Mouse (Mus musculus) limb, embryonic 11.5 days (tissue): ENCODE results near the gene Tmem265. TPM values are rescaled to one million over a fixed set of nuclear protein-coding genes. Genes with fewer than 3 reads are reported as not detected.

Source experiments
- ATAC-seq: fragments of 200-750 bp; cut with Nextera tagmentation; 2 replicates; pipeline ENCODE4 v1.8.0; 2017; ENCODE audit warnings: low read depth; ENCODE audit not compliant: insufficient number of reproducible peaks, low FRiP score, low TSS enrichment
- DNase-seq: peaks from one replicate; pipeline ENCODE4 v3.0.0-alpha.2; 2015; ENCODE audit warnings: low spot score
- H3K27ac ChIP-seq: fragments of 300-500 bp; sonication (generic); replicated peaks from 2 replicates; pipeline ENCODE4 v1.5.1; 2014; ENCODE audit warnings: low read depth, mild to moderate bottlenecking, low read length
- H3K27me3 ChIP-seq: fragments of 300-500 bp; sonication (generic); 2 replicates; pipeline ENCODE4 v1.6.1; 2014; ENCODE audit warnings: mild to moderate bottlenecking, low read length, mixed read lengths; ENCODE audit not compliant: control insufficient read depth, insufficient read depth
- H3K36me3 ChIP-seq: fragments of 300-500 bp; sonication (generic); 2 replicates; pipeline ENCODE4 v1.6.1; 2014; ENCODE audit warnings: mild to moderate bottlenecking, low read length, moderate library complexity, mixed read lengths; ENCODE audit not compliant: control insufficient read depth, insufficient read depth
- H3K4me1 ChIP-seq: fragments of 300-500 bp; sonication (generic); 2 replicates; pipeline ENCODE4 v1.6.1; 2014; ENCODE audit warnings: low read length, mixed read lengths; ENCODE audit not compliant: control insufficient read depth, insufficient read depth
- H3K4me2 ChIP-seq: fragments of 300-500 bp; sonication (generic); 2 replicates; pipeline ENCODE4 v1.6.1; 2014; ENCODE audit warnings: low read depth, mild to moderate bottlenecking, moderate library complexity; ENCODE audit not compliant: severe bottlenecking
- H3K4me3 ChIP-seq: fragments of 300-500 bp; sonication (generic); 2 replicates; pipeline ENCODE4 v1.5.1; 2014; ENCODE audit warnings: low read depth, low read length
- H3K9ac ChIP-seq: fragments of 300-500 bp; sonication (generic); 2 replicates; pipeline ENCODE4 v1.6.1; 2014; ENCODE audit warnings: mild to moderate bottlenecking, low read length
- H3K9me3 ChIP-seq: fragments of 300-500 bp; sonication (generic); 2 replicates; pipeline ENCODE4 v1.6.1; 2016; ENCODE audit warnings: low read length; ENCODE audit not compliant: control insufficient read depth
- WGBS: fragments of 180-500 bp; shearing (Covaris S2); extraction: QIAGEN DNeasy Blood & Tissue Kit; methylation state at CpG from one replicate; pipeline ENCODE4 v1.1.7; 2014; 5-methylcytosine and 5-hydroxymethylcytosine counted together
- polyA plus RNA-seq: library from polyadenylated mRNA; unstranded; fragments of >200 nt; fragmentation: Nextera tagmentation; extraction: Ambion mirVana; gene quantifications from 2 replicates; pipeline ENCODE4 v1.2.1, GENCODE M21; 2014

The Tmem265 gene
- polyA plus RNA-seq, 1 experiment from 2014 or later = 4.7 TPM

DNA sequence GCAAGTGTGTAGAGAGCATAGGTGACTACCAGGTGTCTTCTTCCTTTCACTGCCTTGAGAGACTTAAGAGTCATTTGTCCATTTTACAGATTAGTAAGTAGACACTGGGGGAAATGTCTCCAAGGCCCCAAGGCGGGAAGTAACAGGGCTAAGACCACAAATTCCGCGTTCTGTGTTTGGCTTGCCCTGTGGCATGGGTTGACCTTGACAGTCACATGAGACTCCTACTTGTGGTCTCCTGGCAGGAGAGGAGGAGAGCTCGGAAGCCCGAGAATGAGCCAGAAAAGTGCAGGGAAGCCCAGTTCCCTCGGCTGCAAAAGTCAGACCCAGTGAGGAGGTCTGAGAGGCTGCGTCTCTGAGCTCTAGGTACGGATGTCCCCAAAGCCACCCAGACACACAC lies 52.3 kb downstream of the Tmem265 start:
- H3K9me3 ChIP-seq = no peaks in the 10 kb centered on the region
- H3K36me3 ChIP-seq = peaks cover 31% of the 10 kb centered on the region
- H3K27me3 ChIP-seq = no peaks in the 10 kb centered on the region
- no peak overlapping the region for H3K27ac ChIP-seq
- WGBS = 88% methylated on average over 8 of the region's 8 CpGs
- H3K4me1 ChIP-seq = no peaks in the 10 kb centered on the region
- peak overlapping the region; percentile 68; the same call in 1 of the 2 replicates for H3K4me2 ChIP-seq
- DNase-seq (no peak), ATAC-seq (no peak)
- peak overlapping the region; percentile 100; the same call in 1 of the 2 replicates for H3K4me3 ChIP-seq
- H3K9ac ChIP-seq = no peak overlapping the region

DNA sequence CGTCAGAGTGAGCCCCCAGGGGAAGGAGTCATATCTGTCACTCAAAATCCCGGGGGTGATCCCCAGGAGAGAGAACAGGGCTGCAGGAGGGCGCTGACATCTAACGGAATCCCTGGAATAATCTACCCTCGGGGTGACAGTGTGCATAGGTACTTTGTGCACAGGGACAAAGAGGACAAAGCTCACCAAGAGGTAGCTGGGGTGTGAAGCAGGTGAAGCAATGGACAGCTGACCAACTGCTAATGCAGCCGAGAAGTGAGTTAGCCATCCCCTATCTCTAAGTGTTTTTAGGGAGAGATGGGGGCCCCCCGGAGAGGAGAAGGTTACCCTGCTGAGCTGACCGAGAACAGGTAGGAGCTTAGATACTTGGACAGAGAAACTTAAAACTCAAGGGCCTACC lies 52.9 kb downstream of the Tmem265 start:
- no peak for ATAC-seq
- 24% methylated on average over 8 of the region's 8 CpGs for WGBS

DNA sequence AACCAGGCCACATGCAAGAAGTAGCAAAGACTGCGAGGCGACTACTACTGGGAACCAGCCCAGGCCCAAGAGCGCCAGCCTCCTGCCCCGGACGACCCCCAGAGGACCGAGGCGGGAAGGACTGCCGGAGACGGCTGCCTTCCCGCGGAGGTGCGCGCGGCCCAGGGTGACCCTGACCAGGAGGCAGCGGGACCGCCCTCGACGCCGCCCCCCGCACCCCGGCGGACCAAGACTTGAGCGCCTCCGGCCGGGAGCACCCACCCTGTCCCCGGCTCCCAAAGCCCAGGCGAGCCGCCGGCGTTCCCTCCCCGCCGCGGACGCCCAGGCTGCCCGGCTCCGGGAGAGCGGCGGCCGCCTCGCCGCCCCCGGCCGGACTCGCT lies 53.3 kb downstream of the Tmem265 start:
- no peaks in the 10 kb centered on the region for H3K27me3 ChIP-seq
- H3K27ac ChIP-seq = peak overlapping the region; percentile 72
- DNase-seq (peak; percentile 64), ATAC-seq (peak; percentile 17; the same call in 1 of the 2 replicates)
- 0% methylated on average over 23 of the region's 44 CpGs for WGBS
- peak overlapping the region; percentile 100 for H3K4me3 ChIP-seq
- no peaks in the 10 kb centered on the region for H3K4me1 ChIP-seq
- peaks cover 24% of the 10 kb centered on the region for H3K36me3 ChIP-seq
- peak overlapping the region; percentile 68 for H3K4me2 ChIP-seq
- H3K9me3 ChIP-seq = no peaks in the 10 kb centered on the region
- peak overlapping the region; percentile 97 for H3K9ac ChIP-seq

More for the DNA sequence above, 52.9 kb downstream of the Tmem265 start:
- peak overlapping the region; percentile 100 for H3K4me3 ChIP-seq
- H3K36me3 ChIP-seq = peaks cover 28% of the 10 kb centered on the region
- DNase-seq = no peak
- H3K27ac ChIP-seq = no peak overlapping the region; the same call in 1 of the 2 replicates
- no peaks in the 10 kb centered on the region for H3K4me1 ChIP-seq
- peak overlapping the region; percentile 68 for H3K4me2 ChIP-seq
- H3K9ac ChIP-seq = peak overlapping the region; percentile 97
- no peaks in the 10 kb centered on the region for H3K27me3 ChIP-seq
- no peaks in the 10 kb centered on the region for H3K9me3 ChIP-seq

DNA sequence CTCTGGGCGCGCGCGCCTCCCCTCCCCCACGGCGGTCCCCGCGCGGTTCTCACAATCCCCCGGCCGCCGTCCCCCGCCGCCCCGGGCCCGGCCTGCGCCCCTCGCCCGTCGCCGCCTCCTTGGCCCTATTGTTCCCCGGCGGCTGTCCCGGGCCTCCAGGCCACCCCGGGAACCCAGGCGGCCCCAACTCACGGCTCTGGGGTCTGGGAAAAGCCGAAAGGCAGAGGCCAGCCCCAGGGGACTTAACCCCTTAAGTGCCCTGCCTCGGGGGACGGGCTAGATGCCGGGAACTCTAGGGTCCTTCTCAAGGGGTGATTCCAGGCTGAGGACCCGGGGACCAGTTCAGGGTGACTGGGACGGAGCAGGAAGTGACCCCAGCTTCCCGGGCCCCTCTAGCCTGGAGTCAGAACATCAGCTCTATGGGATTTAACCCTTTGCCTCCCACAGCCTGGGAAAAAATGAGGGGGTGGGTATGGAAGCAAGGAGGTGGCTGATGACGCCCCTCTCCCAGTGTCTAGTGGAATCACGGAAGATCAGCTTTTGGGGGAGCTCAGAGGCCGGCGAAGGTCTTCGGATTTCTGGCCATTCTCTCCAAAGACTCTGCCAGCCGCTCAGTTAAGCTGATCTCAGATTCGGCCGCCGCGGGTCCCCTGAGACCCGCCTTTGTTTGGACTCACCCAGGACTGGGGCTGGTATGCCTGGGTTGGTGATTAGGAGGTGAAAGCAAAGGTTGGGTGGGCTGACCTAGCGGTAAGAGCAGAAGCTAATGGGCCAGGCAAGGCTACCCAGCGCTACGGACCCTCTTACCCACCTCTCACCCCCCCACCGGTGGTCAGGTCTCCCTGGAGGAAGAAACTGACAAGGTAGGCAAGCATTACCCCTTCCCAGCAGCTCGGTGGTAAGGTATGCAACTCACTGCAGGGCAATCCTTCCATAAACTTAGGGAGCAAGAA lies 54.0 kb downstream of the Tmem265 start, which contains the start of gene Zfp629:
Zfp629 (minus strand) TSS at position 907 of the 953 bp plus-strand sequence.
- WGBS = under 1% methylated on average over 43 of the region's 50 CpGs
- Histone ChIP-seq H3K27ac (peak within 1 kb of the TSS; percentile 72), H3K4me2 (peak within 1 kb of the TSS; percentile 68), H3K9ac (peak within 1 kb of the TSS; percentile 97), H3K27me3 (no peaks in the 10 kb centered on the region), H3K4me1 (no peaks in the 10 kb centered on the region), H3K36me3 (peaks cover 20% of the 10 kb centered on the region), H3K4me3 (peak within 1 kb of the TSS; percentile 100), H3K9me3 (no peaks in the 10 kb centered on the region)
- peak; percentile 90 for ATAC-seq
- DNase-seq = peak; percentile 92

DNA sequence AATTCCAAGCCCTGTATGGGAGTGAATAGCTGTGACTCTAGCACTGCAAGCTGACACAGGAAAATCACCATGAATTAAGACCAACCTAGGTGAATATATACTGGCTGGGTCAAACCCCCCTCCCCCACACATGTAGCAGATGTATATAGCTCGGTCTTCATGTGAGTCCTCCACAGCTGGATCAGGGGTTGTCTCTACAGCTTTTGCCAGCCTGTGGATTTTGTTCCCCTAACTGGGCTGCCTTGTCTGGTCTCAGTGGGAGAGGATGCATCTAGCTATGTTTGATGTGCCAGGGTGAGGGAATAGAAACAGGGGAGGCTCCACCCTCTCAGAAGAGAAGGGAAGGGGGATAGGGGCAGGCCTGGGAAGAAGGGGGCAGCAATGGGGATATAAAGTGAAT lies 55.1 kb downstream of the Tmem265 start:
- H3K4me3 ChIP-seq = no peak overlapping the region; the same call in 1 of the 2 replicates
- H3K27me3 ChIP-seq = no peaks in the 10 kb centered on the region
- DNase-seq (no peak), ATAC-seq (0 out of 2 replicates have a peak, but pooled peaks have one; percentile 5)
- no peak overlapping the region for H3K9ac ChIP-seq
- H3K36me3 ChIP-seq = peaks cover 13% of the 10 kb centered on the region
- H3K27ac ChIP-seq = no peak overlapping the region
- 92% methylated on average over 1 of the region's 1 CpGs for WGBS
- no peak overlapping the region for H3K4me2 ChIP-seq
- H3K4me1 ChIP-seq = no peaks in the 10 kb centered on the region
- H3K9me3 ChIP-seq = no peaks in the 10 kb centered on the region

Other genes with a start within 250 kb of the Tmem265 start
- 6.0 TPM in 2 replicates for gene Zfp768, start 215.8 kb upstream of the Tmem265 start, polyA plus RNA-seq
- 8.6 and 9.2 TPM in 2 replicates for gene Zfp747, start 185.3 kb upstream of the Tmem265 start, polyA plus RNA-seq
- gene 9130019O22Rik, start 174.2 kb upstream of the Tmem265 start, polyA plus RNA-seq = 6.3 and 6.8 TPM in 2 replicates
- 7.4 and 9.0 TPM in 2 replicates for gene E430018J23Rik, start 167.8 kb upstream of the Tmem265 start, polyA plus RNA-seq
- 7.5 and 7.7 TPM in 2 replicates for gene Zfp764, start 154.6 kb upstream of the Tmem265 start, polyA plus RNA-seq
- gene Zfp688, start 139.3 kb upstream of the Tmem265 start, polyA plus RNA-seq = 33.7 and 37.7 TPM in 2 replicates
- gene Zfp689, start 112.2 kb upstream of the Tmem265 start, polyA plus RNA-seq = 16.5 and 17.6 TPM in 2 replicates
- 49.1 and 53.4 TPM in 2 replicates for gene Prr14, start 101.8 kb upstream of the Tmem265 start, polyA plus RNA-seq
- gene Fbrs, start 82.2 kb upstream of the Tmem265 start, polyA plus RNA-seq = 13.2 and 14.3 TPM in 2 replicates
- 59.4 and 61.4 TPM in 2 replicates for gene Srcap, start 49.4 kb upstream of the Tmem265 start, polyA plus RNA-seq
- 19.4 and 21.0 TPM in 2 replicates for gene Gm42715, start 41.8 kb upstream of the Tmem265 start, polyA plus RNA-seq
- 45.7 and 48.8 TPM in 2 replicates for gene Phkg2, start 11.9 kb downstream of the Tmem265 start, polyA plus RNA-seq
- gene Ccdc189, start 27.2 kb downstream of the Tmem265 start, polyA plus RNA-seq = 11.5 and 12.3 TPM in 2 replicates
- 44.3 and 49.1 TPM in 2 replicates for gene Rnf40, start 27.4 kb downstream of the Tmem265 start, polyA plus RNA-seq
- 28.0 and 31.8 TPM in 2 replicates for gene Zfp629, start 54.4 kb downstream of the Tmem265 start, polyA plus RNA-seq
- 83.9 and 85.5 TPM in 2 replicates for gene Bcl7c, start 147.5 kb downstream of the Tmem265 start, polyA plus RNA-seq
- 19.6 and 21.4 TPM in 2 replicates for gene Ctf1, start 151.3 kb downstream of the Tmem265 start, polyA plus RNA-seq
- gene Ctf2, start 170.8 kb downstream of the Tmem265 start, polyA plus RNA-seq = 0.32 and 0.70 TPM in 2 replicates
- 9.8 and 10.9 TPM in 2 replicates for gene Fbxl19, start 183.2 kb downstream of the Tmem265 start, polyA plus RNA-seq
- 11.7 and 12.3 TPM in 2 replicates for gene Orai3, start 208.4 kb downstream of the Tmem265 start, polyA plus RNA-seq
- gene Setd1a, start 215.3 kb downstream of the Tmem265 start, polyA plus RNA-seq = 31.5 and 38.0 TPM in 2 replicates
- gene Gm49388, start 224.2 kb downstream of the Tmem265 start, polyA plus RNA-seq = not detected in 2 replicates
- gene Hsd3b7, start 239.2 kb downstream of the Tmem265 start, polyA plus RNA-seq = 7.0 and 8.0 TPM in 2 replicates